Mouse (Mus musculus): Measurements from ENCODE around the gene Fbxl8.
A peak's percentile ranks its signal among the peaks of the same experiment; 100 is the strongest.

The Fbxl8 gene

DNA sequence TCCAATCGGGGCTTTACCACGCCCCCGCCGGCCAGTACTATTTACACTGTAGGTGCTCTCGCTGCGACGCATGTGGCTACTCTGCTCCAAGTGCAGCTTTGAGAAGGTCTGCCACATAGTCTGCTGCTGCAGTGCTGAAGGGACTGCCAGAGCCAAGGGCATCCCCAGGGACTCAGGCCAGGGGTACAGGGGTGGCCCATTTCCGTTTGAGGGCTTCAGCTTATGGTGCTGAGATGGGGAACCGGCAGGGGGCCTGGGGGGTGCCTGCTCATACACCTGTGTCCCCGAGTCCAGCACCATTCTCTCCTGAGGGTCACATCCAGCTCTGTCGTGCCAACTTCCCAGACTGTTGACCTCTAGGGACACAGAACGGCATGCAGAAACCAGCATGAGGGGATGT lies 21.1 kb downstream of the Fbxl8 start:
- peak; percentile 49 to 56 for DNase-seq

GRCm38 (mm10) chr8:105286907-105287306 lies 22.5 kb downstream of the Fbxl8 start:
- peak in 1 of 2 experiments; percentile 13 for DNase-seq

- DNase-seq = peak in 1 of 2 experiments; percentile 10
Observed at GRCm38 (mm10) chr8:105288231-105288630, 23.8 kb downstream of the Fbxl8 start.

DNA sequence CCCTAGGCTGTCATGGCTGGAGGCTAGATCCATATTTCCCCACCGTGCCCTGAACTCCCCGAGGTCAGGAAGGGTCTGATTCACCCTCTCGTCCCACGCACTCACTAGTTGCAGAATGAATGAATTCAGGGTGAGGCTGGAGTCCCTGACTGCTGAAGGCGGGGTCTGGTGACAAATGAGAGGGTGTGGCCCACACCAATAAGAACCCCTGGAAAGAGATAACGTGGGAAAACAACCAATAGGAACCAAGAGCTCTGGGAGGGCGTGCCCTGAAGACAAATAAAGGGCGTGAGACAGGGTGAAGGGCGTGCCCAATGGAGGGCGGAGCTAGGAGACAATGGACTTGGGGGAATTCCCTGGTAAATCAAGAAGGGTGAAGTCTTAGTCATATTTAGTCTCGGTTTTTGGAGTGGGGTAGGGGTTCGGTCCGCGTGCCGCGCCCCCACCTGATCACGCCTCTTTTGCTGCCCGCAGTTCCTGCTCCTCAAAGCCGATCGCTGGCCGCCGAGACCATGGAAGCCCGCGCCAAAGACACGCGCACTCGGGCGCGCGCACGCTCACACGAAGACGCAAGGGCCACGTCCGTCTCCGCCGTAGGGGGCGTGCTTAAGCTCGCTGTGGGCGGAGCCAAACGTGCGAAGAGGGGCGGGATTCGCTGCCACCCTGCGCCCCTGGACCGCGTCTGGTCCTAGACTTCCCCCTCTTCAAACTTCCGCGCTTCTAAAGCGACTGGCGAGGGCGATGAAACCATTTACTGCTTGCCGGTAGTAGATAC lies 24.7 kb downstream of the Fbxl8 start:
- peak; percentile 99 for DNase-seq

- DNase-seq = peak; percentile 81
Observed at GRCm38 (mm10) chr8:105289805-105290460, 25.5 kb downstream of the Fbxl8 start, which contains the start of gene 4931428F04Rik. Gene 4931428F04Rik, minus strand, starts transcription at chr8:105289864.

DNA sequence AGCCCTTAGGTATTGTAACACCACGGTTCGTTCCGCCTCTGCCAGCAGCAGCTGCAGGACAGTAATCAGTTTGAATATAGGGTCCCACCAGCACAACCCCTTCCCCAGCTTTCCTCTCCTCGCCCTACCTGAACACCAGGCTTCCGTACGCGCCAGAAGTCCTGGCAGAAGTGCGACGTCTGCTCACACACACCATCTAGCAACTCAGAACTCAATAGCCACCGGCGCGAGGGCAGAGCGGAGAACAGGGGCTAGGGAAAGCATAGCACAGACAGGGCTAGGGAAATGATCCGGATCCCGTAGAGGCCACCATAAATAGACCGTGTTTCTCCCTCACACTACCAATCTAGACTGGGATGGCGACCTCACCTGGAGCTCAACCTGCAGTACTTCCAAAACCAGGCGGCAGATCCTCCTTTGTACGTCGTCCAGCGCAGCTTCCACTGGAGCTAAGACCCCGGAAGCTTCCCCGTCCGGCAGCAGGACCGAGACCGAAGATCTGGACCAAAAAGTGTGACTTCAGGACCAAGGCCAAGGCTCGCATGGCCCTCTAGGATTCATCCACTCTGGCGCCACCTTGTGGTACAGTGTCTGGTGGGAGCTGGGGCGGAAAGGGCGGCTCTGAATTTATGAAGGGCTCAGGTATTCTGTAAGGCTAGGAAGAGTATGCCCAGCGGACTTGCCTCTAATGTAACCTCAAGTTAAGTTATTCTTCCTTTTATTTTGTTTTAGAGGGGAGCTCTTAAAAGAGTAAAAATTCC lies 26.3 kb downstream of the Fbxl8 start:
- DNase-seq = peak; percentile 97 to 99

DNA sequence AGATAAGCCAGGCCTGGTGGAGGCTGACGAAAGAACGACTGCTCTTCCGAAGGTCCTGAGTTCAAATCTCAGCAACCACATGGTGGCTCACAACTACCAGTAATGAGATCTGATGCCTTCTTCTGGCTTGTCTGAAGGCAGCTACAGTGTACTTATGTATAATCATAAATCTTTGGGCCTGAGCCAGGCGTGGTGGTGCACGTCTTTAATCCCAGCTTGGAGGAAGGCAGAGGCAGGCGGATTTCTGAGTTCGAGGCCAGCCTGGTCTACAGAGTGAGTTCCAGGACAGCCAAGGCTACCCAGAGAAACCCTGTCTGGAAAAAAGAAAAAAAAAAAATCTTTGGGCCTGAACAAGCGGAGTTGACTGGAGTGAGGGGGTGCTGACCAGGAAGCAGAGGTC lies 26.9 kb downstream of the Fbxl8 start:
- peak in 1 of 2 experiments; percentile 34 for DNase-seq

DNA sequence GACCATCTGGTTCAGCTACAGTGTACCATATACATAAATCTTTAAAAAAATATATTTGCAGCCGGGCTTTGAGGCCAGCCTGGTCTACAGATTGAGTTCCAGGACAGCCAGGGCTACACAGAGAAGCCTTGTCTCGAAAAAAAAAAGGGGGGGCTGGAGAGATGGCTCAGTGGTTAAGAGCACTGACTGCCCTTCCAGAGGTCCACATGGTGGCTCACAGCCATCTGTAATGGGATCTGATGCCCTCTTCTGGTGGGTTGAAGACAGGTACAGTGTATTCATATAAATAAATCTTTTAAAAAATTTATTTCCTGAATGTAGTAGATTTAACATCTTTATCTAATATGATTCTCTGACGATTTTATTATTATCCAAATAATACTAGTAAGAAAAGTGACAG lies 27.4 kb downstream of the Fbxl8 start:
- peak in 1 of 2 experiments; percentile 44 for DNase-seq

DNA sequence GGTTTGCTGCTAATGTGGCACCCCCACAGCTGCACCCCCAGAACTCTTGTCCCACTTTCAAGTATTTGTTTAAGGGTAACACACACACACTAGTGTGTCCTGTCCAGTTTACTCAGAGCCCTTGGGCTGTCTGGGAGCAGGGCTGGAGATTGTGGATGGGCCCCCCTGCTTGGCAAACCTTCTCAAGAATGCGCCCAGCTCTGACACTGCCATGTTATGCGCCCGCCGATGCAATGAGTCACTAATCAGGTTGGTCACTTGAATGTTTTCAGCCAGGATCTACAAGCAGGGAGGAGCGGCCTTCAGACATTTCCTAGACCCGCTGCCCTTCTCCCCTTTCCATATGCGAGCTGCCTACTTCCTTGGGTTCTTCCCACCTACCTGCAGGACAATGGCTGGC lies 28.0 kb downstream of the Fbxl8 start:
- DNase-seq = peak in 1 of 2 experiments; percentile 22

DNA sequence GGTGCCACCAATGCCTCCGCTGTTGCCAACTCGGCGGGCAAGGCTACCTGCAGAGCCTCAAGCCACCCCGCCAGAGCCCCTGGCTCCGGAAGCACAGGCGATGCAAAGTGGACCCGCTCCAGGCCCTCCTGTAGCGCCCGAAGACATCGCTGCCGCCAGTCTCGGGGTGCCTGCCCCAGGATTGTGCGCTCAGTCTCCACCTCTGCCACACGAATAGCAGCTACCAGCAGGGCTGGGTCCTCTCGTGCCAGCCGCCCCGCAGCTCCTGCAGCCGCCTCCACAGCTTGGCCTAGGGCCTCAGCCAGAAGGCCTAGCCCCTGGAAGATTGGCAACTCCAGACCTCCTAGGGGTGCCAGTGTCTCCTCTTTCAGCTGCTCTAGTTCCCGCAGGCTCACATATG lies 29.0 kb downstream of the Fbxl8 start:
- DNase-seq = peak; percentile 84 to 94

GRCm38 (mm10) chr8:105294776-105295175 lies 30.3 kb downstream of the Fbxl8 start:
- DNase-seq = peak in 1 of 2 experiments; percentile 32

- peak in 1 of 2 experiments; percentile 9 for DNase-seq
Observed at GRCm38 (mm10) chr8:105295256-105295655, 30.8 kb downstream of the Fbxl8 start.

DNA sequence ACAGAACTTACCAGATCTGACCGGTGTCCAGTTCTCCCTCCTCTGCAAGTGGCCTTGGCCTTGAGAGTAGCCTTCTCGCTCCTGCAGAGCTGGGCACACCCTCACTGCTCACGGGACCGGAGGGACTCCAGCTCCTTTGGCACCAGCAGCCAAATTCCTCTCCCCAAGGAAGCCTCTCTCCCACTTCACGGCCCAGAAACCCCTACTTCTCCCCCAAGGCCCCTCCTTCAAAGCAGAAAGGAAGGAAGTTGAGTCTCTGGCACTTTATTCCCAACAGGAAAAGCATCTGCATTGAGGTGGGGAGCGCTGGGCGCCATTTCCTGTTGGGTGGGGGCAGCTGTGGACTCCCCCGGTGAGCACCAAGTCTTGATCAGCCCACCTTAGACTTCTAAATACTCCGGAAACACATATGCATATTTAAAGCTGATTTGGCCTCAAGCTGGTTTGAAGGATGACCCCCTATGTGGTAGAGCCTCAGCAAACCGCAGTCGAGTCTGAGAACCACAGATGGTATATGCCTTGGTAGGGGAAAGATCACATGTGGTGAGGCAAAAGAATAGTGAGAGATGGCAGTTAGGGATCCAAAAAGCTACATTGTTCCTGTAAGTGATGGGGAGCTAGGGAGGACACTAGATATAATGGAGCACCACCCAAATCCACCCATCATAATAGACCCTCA lies 31.6 kb downstream of the Fbxl8 start, which contains the start of gene Exoc3l:
Gene Exoc3l (minus strand): TSS at position 207 of the 679 bp plus-strand sequence.
- DNase-seq = peak in 1 of 2 experiments; percentile 19

DNA sequence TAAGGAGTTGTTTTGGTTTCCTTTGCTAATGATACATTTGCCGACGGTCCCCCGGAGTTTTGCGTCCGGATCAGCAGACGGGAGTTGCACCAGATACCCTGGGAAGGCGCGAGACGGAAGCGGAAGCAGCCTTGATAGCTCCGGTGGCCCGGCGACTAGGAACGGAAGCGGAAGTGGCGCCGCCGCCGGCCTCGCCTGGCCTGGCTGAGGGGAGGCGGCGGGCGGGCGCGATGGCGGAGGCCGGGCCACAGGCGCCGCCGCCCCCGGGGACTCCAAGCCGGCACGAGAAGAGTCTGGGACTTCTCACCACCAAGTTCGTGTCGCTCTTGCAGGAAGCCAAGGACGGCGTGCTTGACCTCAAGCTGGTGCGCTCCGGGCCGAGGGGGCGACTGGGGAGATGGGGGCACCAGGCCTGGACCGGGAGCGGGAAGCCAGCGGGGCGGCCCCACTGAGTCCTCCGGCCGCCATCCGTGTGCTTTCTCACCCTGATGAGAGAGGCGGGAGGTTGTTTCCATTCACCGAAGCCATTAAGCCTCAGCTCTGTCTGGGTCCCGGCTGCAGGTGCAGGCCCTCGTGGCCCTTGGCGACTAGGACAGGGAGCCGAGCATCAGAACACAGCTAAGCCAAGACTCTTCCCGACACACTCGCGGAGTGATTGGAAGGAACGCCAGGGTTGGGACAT lies 33.2 kb downstream of the Fbxl8 start, which contains the start of gene E2f4:
Gene E2f4 (plus strand): TSS at position 153 of the 682 bp plus-strand sequence.
- peak; percentile 94 to 95 for DNase-seq

DNA sequence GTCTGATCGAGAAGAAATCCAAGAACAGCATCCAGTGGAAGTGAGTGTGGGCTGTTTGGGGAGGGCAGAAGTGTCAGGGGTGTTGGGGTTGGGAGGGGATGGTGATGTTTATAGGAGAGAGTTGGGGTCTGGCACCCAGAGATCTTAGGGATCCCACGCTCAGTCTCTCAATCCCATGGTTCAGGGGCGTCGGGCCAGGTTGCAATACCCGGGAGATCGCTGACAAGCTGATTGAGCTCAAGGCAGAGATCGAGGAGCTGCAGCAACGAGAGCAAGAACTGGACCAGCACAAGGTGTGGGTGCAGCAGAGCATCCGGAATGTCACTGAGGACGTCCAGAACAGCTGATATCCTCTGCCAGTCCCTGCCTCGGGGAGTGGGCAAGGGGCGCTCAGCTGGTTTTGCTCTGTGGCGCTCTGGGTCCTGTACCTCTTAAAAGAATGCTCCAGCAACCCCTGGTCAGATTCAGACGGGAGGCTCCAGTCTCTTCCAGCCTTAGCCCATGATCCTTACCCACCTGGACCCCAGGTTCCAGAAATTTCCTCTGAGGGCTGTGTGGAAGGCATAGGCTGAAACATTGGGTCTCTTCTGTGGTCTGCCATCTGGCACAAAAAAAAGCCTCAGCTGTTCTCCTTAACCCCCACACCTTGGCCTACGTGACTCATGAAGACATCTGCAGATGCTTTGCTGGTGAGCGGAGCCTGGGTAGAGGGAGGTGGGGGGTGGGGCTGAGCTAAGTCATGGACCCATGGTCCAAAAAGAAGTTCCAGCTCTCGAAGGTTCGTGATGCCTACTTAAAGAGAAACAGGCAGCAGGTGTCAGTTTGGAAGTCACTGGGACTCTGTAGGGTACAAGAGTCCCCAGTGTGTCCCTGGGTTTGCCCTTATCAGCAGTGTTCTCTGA lies 34.2 kb downstream of the Fbxl8 start:
- peak in 1 of 2 experiments; percentile 48 for DNase-seq

GRCm38 (mm10) chr8:105299962-105300361 lies 35.5 kb downstream of the Fbxl8 start:
- peak in 1 of 2 experiments; percentile 9 for DNase-seq

DNA sequence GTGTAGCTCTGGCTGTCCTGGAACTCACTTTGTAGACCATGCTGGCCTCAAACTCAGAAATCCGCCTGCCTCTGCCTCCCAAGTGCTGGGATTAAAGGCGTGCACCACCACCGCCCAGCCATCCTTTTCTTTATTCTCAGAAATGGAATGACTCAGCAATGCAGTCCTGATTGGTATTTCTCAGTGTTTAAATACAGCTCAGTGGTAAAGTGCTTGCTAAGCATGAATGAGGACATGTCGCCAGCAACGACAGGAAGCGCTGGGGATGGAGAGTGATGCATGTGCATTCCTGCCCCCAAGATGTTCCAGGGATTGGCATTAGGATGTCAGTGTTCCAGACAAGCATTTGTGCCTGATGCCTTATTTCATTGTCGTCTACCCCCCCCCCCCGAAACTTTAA lies 38.9 kb downstream of the Fbxl8 start:
- DNase-seq = no peak

- no peak for DNase-seq
Observed at GRCm38 (mm10) chr8:105303874-105304273, 39.4 kb downstream of the Fbxl8 start.

GRCm38 (mm10) chr8:105304325-105305210 lies 40.1 kb downstream of the Fbxl8 start:
- DNase-seq = peak in 1 of 2 experiments; percentile 20
